Mouse (Mus musculus): ENCODE measurements around the gene Clec16a.

DNA sequence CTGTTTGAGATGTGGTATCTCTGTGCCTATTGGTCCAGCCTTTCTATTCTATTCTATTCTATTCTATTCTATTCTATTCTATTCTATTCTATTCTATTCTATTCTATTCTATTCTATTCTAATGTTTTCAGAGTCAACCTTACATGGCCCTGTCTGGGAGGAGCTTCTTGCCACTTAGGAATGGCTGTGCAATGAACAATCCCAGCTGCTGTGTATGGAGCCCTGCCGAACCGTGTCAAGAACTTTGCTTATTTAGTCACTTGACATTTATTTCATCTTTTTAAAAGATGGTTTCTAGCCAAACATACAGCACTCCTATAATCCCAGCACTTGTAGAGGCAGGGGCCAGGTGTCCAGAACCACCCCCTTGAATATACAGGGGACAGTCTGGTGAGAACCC is 219.2 kb downstream of the Clec16a start:
- TF ChIP-seq POLR2A (IDR thresholded peaks at IDR 0.05; ENCODE audit: low read depth, low read length) (no peak), ZC3H11A (IDR thresholded peaks at IDR 0.05; ENCODE audit: low read depth, low read length) (no peak), TBP (conservative IDR thresholded peaks at IDR 0.05; ENCODE audit: low read depth, low read length) (no peak), TCF12 (IDR thresholded peaks at IDR 0.05; ENCODE audit: low read depth, low read length) (no peak), MXI1 (IDR thresholded peaks at IDR 0.05; ENCODE audit: low read depth, low read length) (no peak), CTCF (conservative IDR thresholded peaks at IDR 0.05 in 1 of 2, IDR thresholded peaks at IDR 0.05 in 1 of 2; ENCODE audit: low read depth in 2 of 2, low read length in 2 of 2) (no peak)
